Mouse (Mus musculus) spleen, postnatal 4 days (tissue): ENCODE measurements around the gene Dcakd.

ENCODE experiments used
- DNase-seq, 2 experiments: peaks; one replicate each; pipeline ENCODE4 v3.0.0; 2022; ENCODE audit warnings: low spot score in 2 of 2

Dcakd gene

GRCm38 (mm10) chr11:103028176-103028891 lies at the start of gene Dcakd, which contains the start of gene Nmt1:
Gene Dcakd (minus strand): TSS chr11:103028333.
Gene Nmt1 (plus strand): TSS chr11:103028190.
- DNase-seq, result peak; percentile 89 to 93

- DNase-seq, result no peak
Measured at GRCm38 (mm10) chr11:103076581-103076980, 48.4 kb upstream of the Dcakd start.

GRCm38 (mm10) chr11:103076010-103076409 lies 47.9 kb upstream of the Dcakd start:
- no peak for DNase-seq

GRCm38 (mm10) chr11:103074796-103075323 lies 46.7 kb upstream of the Dcakd start:
- DNase-seq, result no peak

- no peak for DNase-seq
Measured at GRCm38 (mm10) chr11:103074121-103074650, 46.1 kb upstream of the Dcakd start.

- DNase-seq, result no peak
Measured at GRCm38 (mm10) chr11:103073671-103074070, 45.5 kb upstream of the Dcakd start.

- DNase-seq, result no peak
Measured at GRCm38 (mm10) chr11:103070322-103070880, 42.3 kb upstream of the Dcakd start.

GRCm38 (mm10) chr11:103069731-103070130 lies 41.6 kb upstream of the Dcakd start:
- no peak for DNase-seq

- DNase-seq, result no peak
Measured at GRCm38 (mm10) chr11:103068884-103069283, 40.8 kb upstream of the Dcakd start.

- no peak for DNase-seq
Measured at GRCm38 (mm10) chr11:103068272-103068671, 40.1 kb upstream of the Dcakd start.

- DNase-seq, result no peak
Measured at GRCm38 (mm10) chr11:103067457-103068001, 39.4 kb upstream of the Dcakd start.

- DNase-seq, result no peak
Measured at GRCm38 (mm10) chr11:103067051-103067361, 38.9 kb upstream of the Dcakd start.

GRCm38 (mm10) chr11:103066191-103067050 lies 38.3 kb upstream of the Dcakd start:
- DNase-seq, result no peak

- no peak for DNase-seq
Measured at GRCm38 (mm10) chr11:103058499-103059085, 30.5 kb upstream of the Dcakd start.

- DNase-seq, result no peak
Measured at GRCm38 (mm10) chr11:103056636-103057035, 28.5 kb upstream of the Dcakd start.

GRCm38 (mm10) chr11:103054798-103055197 lies 26.7 kb upstream of the Dcakd start:
- peak; percentile 72 to 88 for DNase-seq

GRCm38 (mm10) chr11:103053191-103054076 lies 25.3 kb upstream of the Dcakd start:
- DNase-seq, result no peak

GRCm38 (mm10) chr11:103052078-103052477 lies 23.9 kb upstream of the Dcakd start:
- DNase-seq, result no peak

- DNase-seq, result no peak
Measured at GRCm38 (mm10) chr11:103051249-103051691, 23.1 kb upstream of the Dcakd start.

- no peak for DNase-seq
Measured at GRCm38 (mm10) chr11:103050153-103050552, 22.0 kb upstream of the Dcakd start.
